Mouse (Mus musculus) heart, postnatal 14 days (tissue): ENCODE measurements around the gene Msmp. TPM values are rescaled to one million over a fixed set of nuclear protein-coding genes. Genes with fewer than 3 reads are reported as not detected.
A peak's percentile ranks its signal among the peaks of the same experiment; 100 is the strongest.

ENCODE experiments used
- DNase-seq, 2 experiments: peaks; one replicate each; pipeline ENCODE4 v3.0.0; 2021 to 2022
- intact Hi-C: fragments of 180-260 bp; cut with DNase I; formaldehyde crosslinking; loops from one replicate; pipeline ENCODE4 v1.15.1; 2025
- long read RNA-seq, 2 experiments: library from polyadenylated mRNA; stranded (forward); transcript quantifications; one replicate each; pipeline ENCODE4 v2.0.0; 2021
- total RNA-seq, 2 experiments: library from RNA; stranded (reverse); gene quantifications; 2 replicates each; pipeline ENCODE4 v1.2.3; 2021

The Msmp gene
- not detected for total RNA-seq
- long read RNA-seq, experiment 1: 0 reads
- long read RNA-seq, experiment 2, partial matches to known transcripts: 0 of 1 reads
- long read RNA-seq, experiment 2, other reads (novel, unspliced or antisense): 0 of 1 reads

DNA sequence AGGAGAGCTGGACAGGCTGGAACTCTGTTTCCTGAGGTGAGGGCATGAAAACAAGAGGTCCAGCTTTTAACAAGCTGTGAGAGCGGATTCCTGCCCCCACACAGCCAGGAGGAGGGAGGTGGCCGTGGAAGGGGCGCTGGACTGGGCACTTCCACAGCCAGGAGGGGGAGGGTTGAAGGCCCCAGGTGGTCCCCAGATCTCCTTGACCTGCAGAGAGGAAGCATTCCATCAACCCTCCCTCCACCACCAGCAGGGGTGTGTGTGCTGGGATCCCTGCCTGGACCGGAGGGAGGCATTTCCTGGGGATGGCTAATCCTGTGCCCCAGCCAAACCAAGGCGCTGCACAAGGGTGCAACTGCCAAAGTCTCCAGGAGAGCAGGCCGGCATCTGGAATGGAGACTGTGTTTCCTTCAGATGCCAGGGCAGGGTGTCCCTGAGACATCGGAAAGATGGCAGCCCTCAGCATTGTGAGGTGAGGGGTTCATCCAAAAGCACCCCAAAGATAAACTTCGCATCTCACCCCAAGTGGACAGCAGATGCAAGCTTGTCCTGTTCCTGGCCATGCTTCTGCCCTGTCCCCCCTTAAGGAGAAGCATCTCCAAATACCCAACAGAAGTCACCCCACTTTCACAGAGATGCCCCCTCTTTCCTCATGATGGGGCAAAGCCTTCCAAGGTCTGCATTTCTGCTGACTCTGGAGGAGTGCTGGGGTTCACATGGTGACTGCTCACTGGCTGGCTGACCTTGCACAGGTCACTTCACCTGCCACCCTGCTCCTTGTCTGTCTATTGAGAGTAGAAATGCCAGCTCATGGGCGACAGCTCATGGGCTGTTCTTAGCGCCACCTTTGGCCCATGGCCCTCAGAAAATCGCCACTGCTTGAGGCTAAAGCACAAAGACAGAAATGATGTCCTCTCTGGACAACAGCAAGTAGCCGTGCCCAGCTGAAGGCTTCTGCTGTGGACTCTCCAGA, at the start of gene Msmp:
Msmp (minus strand) TSS at position 51 of the 973 bp plus-strand sequence.
- DNase-seq: peak; percentile 38
- intact Hi-C loops: loop anchor here (5.0 kb wide), 1 partner anchor 83 kb away; the partner anchor contains the start of genes Fam221b and Tmem8b

GRCm38 (mm10) chr4:43633736-43634135, 49.4 kb upstream of the Msmp start:
- DNase-seq: no peak
- intact Hi-C loops: loop anchor here (5.0 to 10.0 kb wide), 2 partner anchors 56 to 231 kb away; partner anchors contain the start of genes Gba2 and Rgp1

GRCm38 (mm10) chr4:43633296-43633695, 49.0 kb upstream of the Msmp start:
- DNase-seq: peak in 1 of 2 experiments; percentile 0
- intact Hi-C loops: loop anchor here (5.0 to 10.0 kb wide), 2 partner anchors 56 to 232 kb away; partner anchors contain the start of genes Gba2 and Rgp1

- peak; percentile 33 to 40 for DNase-seq
- intact Hi-C loops: loop anchor here (2.0 to 10.0 kb wide), 3 partner anchors 35 to 233 kb away; partner anchors contain the start of genes Gba2 and Rgp1
Observed at GRCm38 (mm10) chr4:43631956-43632920, 47.9 kb upstream of the Msmp start.

DNA sequence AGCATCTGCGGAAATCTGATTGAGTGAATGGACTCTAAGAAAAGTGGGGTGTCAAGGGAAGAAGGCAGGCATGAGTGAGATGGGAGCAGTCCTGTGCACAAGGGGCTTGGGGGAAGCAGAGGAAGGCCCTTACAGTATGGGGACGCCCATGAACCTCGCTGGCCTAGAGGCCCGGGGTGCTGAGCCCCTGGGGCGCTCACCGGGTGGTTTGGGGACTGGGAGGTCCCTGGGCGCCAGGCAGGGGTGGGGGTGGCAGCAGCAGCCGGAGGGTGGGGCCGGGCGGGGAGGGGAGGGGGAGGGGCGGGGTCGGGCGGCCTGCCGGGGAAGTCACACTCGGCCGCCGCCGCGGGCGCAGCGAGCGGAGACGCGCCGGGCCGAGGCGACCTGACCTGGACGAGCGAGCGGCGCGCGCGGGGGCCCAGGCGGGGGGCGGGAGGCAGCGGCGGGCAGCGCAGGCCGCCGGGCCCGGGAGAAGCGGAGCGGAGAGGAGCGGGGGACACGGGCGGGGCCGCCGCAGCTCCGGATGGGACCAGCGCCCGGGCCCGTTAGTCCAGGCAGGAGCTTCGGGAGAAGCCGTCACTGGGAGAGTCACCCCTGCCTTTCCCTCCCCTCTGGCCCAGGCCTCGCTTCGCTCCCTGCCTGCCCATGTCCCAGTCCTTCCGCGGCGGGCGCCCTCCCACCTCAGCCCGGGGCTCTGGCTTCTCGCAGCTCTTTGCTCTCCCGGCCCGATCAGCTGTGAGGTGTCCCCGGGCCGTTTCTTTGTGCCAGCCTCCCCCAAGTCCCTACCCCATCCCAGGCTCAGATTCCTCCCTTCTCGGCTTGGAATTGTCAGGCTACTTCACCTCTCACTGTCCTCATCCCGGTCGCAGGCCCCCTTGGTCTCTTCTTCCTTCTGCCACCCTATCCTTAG, 47.0 kb upstream of the Msmp start, which contains the start of gene Npr2:
Npr2 (plus strand) TSS at position 890 of the 910 bp plus-strand sequence.
- intact Hi-C loops: loop anchor here (2.0 to 10.0 kb wide), 3 partner anchors 36 to 234 kb away; partner anchors contain the start of genes Gba2 and Rgp1

DNA sequence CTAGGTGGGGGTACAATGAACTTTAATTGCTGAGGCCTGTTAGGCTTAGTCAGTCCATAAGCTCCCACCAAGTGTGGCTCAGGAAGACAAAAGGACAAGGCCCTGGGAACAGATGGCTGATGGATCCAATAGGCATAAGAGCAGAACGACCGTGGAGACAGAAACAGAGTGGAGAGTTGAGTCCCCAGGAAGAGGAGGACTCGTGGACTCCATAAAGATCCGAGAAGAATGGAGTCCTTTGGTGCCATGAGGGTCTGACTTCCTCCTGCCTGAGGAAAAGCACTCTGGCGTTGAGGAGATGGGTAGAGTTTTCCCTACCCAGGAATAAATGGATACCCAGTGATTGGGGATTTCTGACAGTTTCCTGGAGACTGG, 46.4 kb upstream of the Msmp start:
- intact Hi-C loops: loop anchor here (1.0 to 10.0 kb wide), 4 partner anchors 36 to 234 kb away; partner anchors contain the start of genes Gba2 and Rgp1
- no peak for DNase-seq

More for the DNA sequence above, 47.0 kb upstream of the Msmp start, which contains the start of gene Npr2:
- peak; percentile 69 to 80 for DNase-seq

GRCm38 (mm10) chr4:43630030-43630581, 45.8 kb upstream of the Msmp start:
- peak; percentile 75 to 87 for DNase-seq
- intact Hi-C loops: loop anchor here (1.0 to 10.0 kb wide), 4 partner anchors 37 to 235 kb away; partner anchors contain the start of genes Gba2 and Rgp1

DNA sequence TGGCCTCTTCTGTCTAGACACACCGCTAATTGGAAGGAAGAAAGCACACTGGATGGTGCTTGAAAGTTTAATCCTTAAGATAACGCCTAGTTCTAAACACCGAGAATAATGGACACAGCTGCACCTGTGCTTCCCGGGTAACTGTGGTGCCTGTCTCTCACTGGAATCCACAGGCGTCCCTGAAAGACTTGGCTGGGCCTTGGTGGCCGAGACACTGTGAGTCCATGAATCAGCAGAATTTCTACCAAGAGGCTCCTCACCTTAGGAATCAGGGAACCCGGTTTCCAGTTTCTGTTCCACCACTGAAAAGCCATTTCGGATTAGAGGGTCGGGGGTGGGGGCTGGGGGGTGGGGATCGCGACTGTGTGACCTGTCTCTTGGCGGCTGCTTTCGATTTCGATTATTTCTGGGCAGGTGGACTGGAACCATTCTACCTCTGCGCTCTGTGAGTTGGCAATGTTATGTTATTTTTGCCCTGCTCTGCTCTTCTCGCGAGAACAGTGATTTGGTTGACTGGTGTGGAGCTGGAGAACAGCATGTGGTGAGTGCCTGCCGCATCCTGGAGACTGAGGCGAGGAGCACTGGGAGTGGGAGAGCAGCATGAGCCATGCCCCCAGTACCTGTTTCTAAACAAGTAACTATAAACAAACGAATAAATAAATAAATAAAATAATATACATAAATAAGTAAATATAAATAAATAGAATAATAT, 45.0 kb upstream of the Msmp start:
- intact Hi-C loops: no loop called here
- no peak for DNase-seq

DNA sequence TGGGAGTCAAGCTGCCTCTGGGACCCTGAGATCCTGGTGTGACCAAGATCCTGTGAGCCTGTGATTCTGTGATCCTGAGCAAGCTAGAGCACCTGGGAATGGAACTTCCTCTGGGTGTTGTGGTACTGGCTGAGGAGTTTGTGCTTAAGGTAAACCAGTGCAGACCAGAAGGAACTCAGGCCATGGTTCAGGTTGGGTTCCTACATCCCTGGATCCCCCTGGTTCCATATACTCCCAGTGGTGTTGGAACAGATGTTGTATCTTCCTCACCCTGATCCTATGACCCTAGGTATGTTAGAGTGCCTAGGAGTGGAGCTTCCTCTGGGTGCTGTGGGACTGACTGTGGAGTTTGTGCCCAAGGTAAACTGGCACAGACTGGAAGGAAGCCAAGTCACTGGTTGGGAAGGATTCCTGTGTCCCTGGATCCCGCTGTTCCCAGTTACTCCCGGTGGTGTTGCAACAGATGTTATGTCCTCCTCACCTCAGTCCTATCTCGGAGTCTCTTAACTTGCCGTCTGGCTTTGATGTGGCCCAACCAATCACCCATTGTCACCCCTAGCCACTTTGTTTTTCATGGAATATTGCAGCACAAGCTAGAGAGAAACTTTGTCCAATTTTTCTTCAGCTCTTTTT, 36.0 kb upstream of the Msmp start:
- intact Hi-C loops: no loop called here

GRCm38 (mm10) chr4:43613060-43613730, 28.9 kb upstream of the Msmp start:
- peak in 1 of 2 experiments; percentile 28 for DNase-seq
- intact Hi-C loops: no loop called here

More for the DNA sequence above, 36.0 kb upstream of the Msmp start:
- no peak for DNase-seq

DNA sequence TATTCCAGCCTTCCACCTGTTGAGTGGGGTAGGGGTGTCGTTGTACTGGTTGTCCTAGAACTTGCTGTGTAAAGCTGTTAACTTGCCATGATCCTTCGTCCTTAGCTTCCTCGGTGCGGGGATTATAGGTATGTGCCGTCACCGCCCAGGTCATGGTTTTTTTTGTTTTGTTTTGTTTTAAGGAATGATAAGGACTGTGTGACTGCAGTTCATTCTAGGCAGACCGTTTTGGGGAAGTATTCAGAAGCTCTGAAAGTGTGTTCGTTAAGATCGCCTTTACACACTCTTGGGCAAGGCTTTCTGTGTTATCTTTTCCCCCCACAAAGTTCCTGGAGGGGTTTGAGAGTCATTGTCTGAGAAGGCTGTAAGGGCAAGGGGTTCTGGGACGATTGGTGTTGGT, 28.2 kb upstream of the Msmp start:
- intact Hi-C loops: no loop called here

GRCm38 (mm10) chr4:43604751-43605685, 20.7 kb upstream of the Msmp start:
- intact Hi-C loops: no loop called here
- no peak for DNase-seq

More for the DNA sequence above, 28.2 kb upstream of the Msmp start:
- DNase-seq: no peak

DNA sequence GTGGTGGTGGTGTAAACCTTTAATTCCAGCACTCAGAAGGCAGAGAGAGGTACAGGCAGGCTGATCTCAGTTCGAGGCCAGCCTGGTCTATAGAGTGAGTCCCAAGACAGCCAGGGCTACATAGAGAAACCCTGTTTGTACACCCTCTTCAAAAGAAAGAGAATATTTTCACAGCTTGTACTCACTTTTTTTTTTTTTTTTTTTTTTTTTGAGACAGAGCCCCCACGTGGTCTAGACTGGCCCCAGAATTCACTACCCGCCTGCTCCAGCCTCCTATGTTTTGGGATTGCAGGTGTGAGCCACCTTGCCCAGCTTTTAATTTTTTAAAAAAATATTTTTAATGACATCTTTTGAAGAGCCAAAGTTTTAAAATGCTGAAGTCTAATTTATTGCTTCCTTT, 19.8 kb upstream of the Msmp start:
- no peak for DNase-seq
- intact Hi-C loops: no loop called here

DNA sequence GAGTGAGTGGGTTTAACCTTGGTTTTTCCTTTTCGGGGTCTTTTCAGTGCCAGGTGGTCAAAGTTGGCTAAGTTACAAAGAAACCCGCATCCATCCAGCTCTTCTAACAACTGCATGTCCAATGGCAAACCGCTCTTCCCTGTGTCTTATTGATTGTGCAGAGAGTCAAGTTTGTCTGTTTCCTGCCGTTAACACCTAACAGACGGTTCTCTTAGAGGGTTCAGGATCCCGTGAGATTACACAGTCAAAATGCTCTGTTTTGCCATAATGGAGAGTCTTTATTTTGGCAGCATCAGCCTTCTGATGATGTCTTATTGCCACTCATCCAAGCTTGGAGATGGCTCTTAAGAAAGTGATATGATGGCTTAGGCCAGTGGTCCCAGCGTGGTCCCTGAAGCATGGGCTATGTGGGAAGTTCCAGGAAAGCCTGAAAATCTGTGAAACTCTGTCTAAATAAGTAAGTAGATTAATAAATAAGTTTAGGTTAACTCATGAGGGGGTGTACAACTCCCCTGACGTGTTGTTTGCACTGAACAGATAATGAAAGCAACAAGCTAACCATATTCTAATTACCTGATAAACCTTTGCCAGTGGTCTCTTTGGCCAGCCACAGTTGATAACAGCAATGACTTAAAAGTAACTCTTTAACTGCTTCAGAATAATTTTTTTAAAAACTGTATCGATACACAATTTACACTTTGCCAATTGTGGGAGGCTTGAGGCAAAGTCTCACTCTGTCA, 16.1 kb upstream of the Msmp start:
- intact Hi-C loops: no loop called here

More for the DNA sequence above, 16.1 kb upstream of the Msmp start:
- no peak for DNase-seq
